Mouse (Mus musculus): Measurements from ENCODE around the gene Foxc1. TPM values are rescaled to one million over a fixed set of nuclear protein-coding genes. Genes with fewer than 3 reads are reported as not detected.

Foxc1 gene
- polyA plus RNA-seq, 1 experiment: 4.1 TPM

- no peaks in the 10 kb centered on the region for H3K36me3 ChIP-seq (ENCODE audit: control insufficient read depth, insufficient read depth)
- TF ChIP-seq USF1 (IDR thresholded peaks at IDR 0.05; ENCODE audit: low read depth) (no peak), CEBPB (IDR thresholded peaks at IDR 0.05; ENCODE audit: low read depth) (no peak), CTCF (IDR thresholded peaks at IDR 0.05; ENCODE audit: control insufficient read depth, insufficient read depth, insufficient read length) (no peak), MYOG (IDR thresholded peaks at IDR 0.05; ENCODE audit: control insufficient read depth, extremely low read depth, insufficient read length) (no peak)
- H3K4me3 ChIP-seq (ENCODE audit: insufficient read depth, poor library complexity, severe bottlenecking): no peak overlapping the region
- H3K79me3 ChIP-seq (ENCODE audit: low read depth): no peaks in the 10 kb centered on the region
- H3K27me3 ChIP-seq (ENCODE audit: control insufficient read depth, insufficient read depth, insufficient read length): no peaks in the 10 kb centered on the region
- H3K79me2 ChIP-seq (ENCODE audit: control insufficient read depth, insufficient read depth): no peaks in the 10 kb centered on the region
- H3ac ChIP-seq (ENCODE audit: control insufficient read depth, insufficient read length, low read depth): no peak overlapping the region
Observed at GRCm38 (mm10) chr13:31775762-31776161, 30.7 kb upstream of the Foxc1 start.

- Histone ChIP-seq H3ac (ENCODE audit: control insufficient read depth, insufficient read length, low read depth) (no peak overlapping the region), H3K27me3 (ENCODE audit: control insufficient read depth, insufficient read depth, insufficient read length) (no peaks in the 10 kb centered on the region), H3K36me3 (ENCODE audit: control insufficient read depth, insufficient read depth) (no peaks in the 10 kb centered on the region), H3K79me2 (ENCODE audit: control insufficient read depth, insufficient read depth) (no peaks in the 10 kb centered on the region), H3K79me3 (ENCODE audit: low read depth) (no peaks in the 10 kb centered on the region), H3K4me3 (ENCODE audit: insufficient read depth, poor library complexity, severe bottlenecking) (no peak overlapping the region)
- TF ChIP-seq MYOD1 (IDR thresholded peaks at IDR 0.05; ENCODE audit: control insufficient read depth, insufficient read length, low read depth): no peak
- peak; percentile 57 for TF ChIP-seq USF1 (IDR thresholded peaks at IDR 0.05; ENCODE audit: low read depth)
Observed at GRCm38 (mm10) chr13:31779281-31779981, 27.0 kb upstream of the Foxc1 start.

GRCm38 (mm10) chr13:31780299-31780698, 26.1 kb upstream of the Foxc1 start:
- Histone ChIP-seq H3ac (ENCODE audit: control insufficient read depth, insufficient read length, low read depth) (no peak overlapping the region), H3K4me3 (ENCODE audit: insufficient read depth, poor library complexity, severe bottlenecking) (no peak overlapping the region), H3K27me3 (ENCODE audit: control insufficient read depth, insufficient read depth, insufficient read length) (no peaks in the 10 kb centered on the region), H3K36me3 (ENCODE audit: control insufficient read depth, insufficient read depth) (no peaks in the 10 kb centered on the region), H3K79me2 (ENCODE audit: control insufficient read depth, insufficient read depth) (no peaks in the 10 kb centered on the region), H3K79me3 (ENCODE audit: low read depth) (no peaks in the 10 kb centered on the region)
- no peak for TF ChIP-seq CTCF (IDR thresholded peaks at IDR 0.05; ENCODE audit: control insufficient read depth, insufficient read depth, insufficient read length)
- no peak for TF ChIP-seq FOSL1 (IDR thresholded peaks at IDR 0.05; ENCODE audit: insufficient read depth, low read length, poor library complexity, severe bottlenecking)
- TF ChIP-seq MYOG (IDR thresholded peaks at IDR 0.05; ENCODE audit: control insufficient read depth, extremely low read depth, insufficient read length): no peak
- no peak for TF ChIP-seq MYOD1 (IDR thresholded peaks at IDR 0.05; ENCODE audit: control insufficient read depth, insufficient read length, low read depth)
- no peak for TF ChIP-seq MAX (IDR thresholded peaks at IDR 0.05)
- TF ChIP-seq CEBPB (IDR thresholded peaks at IDR 0.05; ENCODE audit: low read depth): no peak
- no peak for TF ChIP-seq USF1 (IDR thresholded peaks at IDR 0.05; ENCODE audit: low read depth)

GRCm38 (mm10) chr13:31782063-31782462, 24.4 kb upstream of the Foxc1 start:
- H3K36me3 ChIP-seq (ENCODE audit: control insufficient read depth, insufficient read depth): no peaks in the 10 kb centered on the region
- no peaks in the 10 kb centered on the region for H3K79me2 ChIP-seq (ENCODE audit: control insufficient read depth, insufficient read depth)
- no peak for TF ChIP-seq CTCF (IDR thresholded peaks at IDR 0.05; ENCODE audit: control insufficient read depth, insufficient read depth, insufficient read length)
- TF ChIP-seq MYOG (IDR thresholded peaks at IDR 0.05; ENCODE audit: control insufficient read depth, extremely low read depth, insufficient read length): no peak
- no peak for TF ChIP-seq MAX (IDR thresholded peaks at IDR 0.05)
- no peak for TF ChIP-seq CEBPB (IDR thresholded peaks at IDR 0.05; ENCODE audit: low read depth)
- H3K27me3 ChIP-seq (ENCODE audit: control insufficient read depth, insufficient read depth, insufficient read length): no peaks in the 10 kb centered on the region
- H3K4me3 ChIP-seq (ENCODE audit: insufficient read depth, poor library complexity, severe bottlenecking): no peak overlapping the region
- no peak overlapping the region for H3ac ChIP-seq (ENCODE audit: control insufficient read depth, insufficient read length, low read depth)
- no peaks in the 10 kb centered on the region for H3K79me3 ChIP-seq (ENCODE audit: low read depth)

GRCm38 (mm10) chr13:31784757-31785156, 21.7 kb upstream of the Foxc1 start:
- H3K79me3 ChIP-seq (ENCODE audit: low read depth): no peaks in the 10 kb centered on the region
- no peak overlapping the region for H3ac ChIP-seq (ENCODE audit: control insufficient read depth, insufficient read length, low read depth)
- H3K27me3 ChIP-seq (ENCODE audit: control insufficient read depth, insufficient read depth, insufficient read length): no peaks in the 10 kb centered on the region
- H3K36me3 ChIP-seq (ENCODE audit: control insufficient read depth, insufficient read depth): no peaks in the 10 kb centered on the region
- no peak overlapping the region for H3K4me3 ChIP-seq (ENCODE audit: insufficient read depth, poor library complexity, severe bottlenecking)
- H3K79me2 ChIP-seq (ENCODE audit: control insufficient read depth, insufficient read depth): no peaks in the 10 kb centered on the region
- no peak for TF ChIP-seq MAX (IDR thresholded peaks at IDR 0.05)
- TF ChIP-seq CTCF (IDR thresholded peaks at IDR 0.05; ENCODE audit: control insufficient read depth, insufficient read depth, insufficient read length): no peak
- TF ChIP-seq MYOG (IDR thresholded peaks at IDR 0.05; ENCODE audit: control insufficient read depth, extremely low read depth, insufficient read length): no peak
- TF ChIP-seq MYOD1 (IDR thresholded peaks at IDR 0.05; ENCODE audit: control insufficient read depth, insufficient read length, low read depth): no peak
- TF ChIP-seq CEBPB (IDR thresholded peaks at IDR 0.05; ENCODE audit: low read depth): no peak
- no peak for TF ChIP-seq USF1 (IDR thresholded peaks at IDR 0.05; ENCODE audit: low read depth)
- no peak for TF ChIP-seq FOSL1 (IDR thresholded peaks at IDR 0.05; ENCODE audit: insufficient read depth, low read length, poor library complexity, severe bottlenecking)

- no peaks in the 10 kb centered on the region for H3K36me3 ChIP-seq (ENCODE audit: control insufficient read depth, insufficient read depth)
- no peaks in the 10 kb centered on the region for H3K27me3 ChIP-seq (ENCODE audit: control insufficient read depth, insufficient read depth, insufficient read length)
- TF ChIP-seq MAX (IDR thresholded peaks at IDR 0.05) (no peak), CEBPB (IDR thresholded peaks at IDR 0.05; ENCODE audit: low read depth) (no peak), CTCF (IDR thresholded peaks at IDR 0.05; ENCODE audit: control insufficient read depth, insufficient read depth, insufficient read length) (peak; percentile 65)
- no peak overlapping the region for H3K4me3 ChIP-seq (ENCODE audit: insufficient read depth, poor library complexity, severe bottlenecking)
- no peaks in the 10 kb centered on the region for H3K79me3 ChIP-seq (ENCODE audit: low read depth)
- no peaks in the 10 kb centered on the region for H3K79me2 ChIP-seq (ENCODE audit: control insufficient read depth, insufficient read depth)
- no peak overlapping the region for H3ac ChIP-seq (ENCODE audit: control insufficient read depth, insufficient read length, low read depth)
Observed at GRCm38 (mm10) chr13:31792480-31793132, 13.8 kb upstream of the Foxc1 start.
